Mouse (Mus musculus) liver, adult 2 months (tissue): ENCODE results near the gene Spef1. TPM values are rescaled to one million over a fixed set of nuclear protein-coding genes. Genes with fewer than 3 reads are reported as not detected.
A peak's percentile ranks its signal among the peaks of the same experiment; 100 is the strongest.

Experiments used
- DNase-seq: peaks from one replicate; pipeline ENCODE4 v3.0.0-alpha.2; 2011; ENCODE audit warnings: low read depth, low spot score; ENCODE audit errors: extremely low read depth
- H3K27ac ChIP-seq: fragments of 200-500 bp; replicated peaks from 2 replicates; pipeline ENCODE4 v1.5.1; 2012; ENCODE audit warnings: low read depth, mild to moderate bottlenecking, control low read depth, inconsistent platforms, low read length; ENCODE audit not compliant: insufficient read depth
- H3K27me3 ChIP-seq: fragments of 200-500 bp; 2 replicates; pipeline ENCODE4 v1.6.1; 2012; ENCODE audit warnings: mild to moderate bottlenecking, moderate library complexity, low read length, inconsistent platforms; ENCODE audit not compliant: control insufficient read depth, insufficient read depth
- H3K36me3 ChIP-seq: fragments of 200-500 bp; 2 replicates; pipeline ENCODE4 v1.6.1; 2012; ENCODE audit warnings: low read length, inconsistent platforms; ENCODE audit not compliant: control insufficient read depth, insufficient read depth
- H3K4me1 ChIP-seq: fragments of 200-500 bp; 2 replicates; pipeline ENCODE4 v1.6.1; 2011; ENCODE audit warnings: low read length; ENCODE audit not compliant: control insufficient read depth, insufficient read depth
- H3K4me3 ChIP-seq: fragments of 200-500 bp; 2 replicates; pipeline ENCODE4 v1.5.1; 2011; ENCODE audit warnings: low read depth, mild to moderate bottlenecking, control low read depth, low read length, moderate library complexity; ENCODE audit not compliant: insufficient read depth
- H3K79me2 ChIP-seq: fragments of 200-500 bp; 2 replicates; pipeline ENCODE4 v1.6.1; 2012; ENCODE audit warnings: inconsistent platforms, mild to moderate bottlenecking, low read length, moderate library complexity; ENCODE audit not compliant: control insufficient read depth, insufficient read depth
- H3K9ac ChIP-seq: fragments of 200-500 bp; 2 replicates; pipeline ENCODE4 v1.6.1; 2012; ENCODE audit warnings: low read depth, mild to moderate bottlenecking, control low read depth, inconsistent platforms, low read length
- CTCF ChIP-seq: fragments of 200-500 bp; IDR thresholded peaks from 2 replicates; pipeline ENCODE4 v1.5.1; 2011; ENCODE audit warnings: low read depth, low read length, control low read depth
- POLR2A ChIP-seq: fragments of 200-500 bp; IDR thresholded peaks from 2 replicates; pipeline ENCODE4 v1.6.1; 2011; ENCODE audit warnings: low read length, control low read depth; ENCODE audit not compliant: insufficient read depth; ENCODE audit errors: extremely low read depth
- WGBS: fragments of 180-500 bp; shearing (Covaris S2); methylation state at CpG from one replicate; pipeline ENCODE4 v1.1.7; 2018; 5-methylcytosine and 5-hydroxymethylcytosine counted together
- polyA plus RNA-seq: library from polyadenylated mRNA; depleted of rRNA; stranded (reverse); fragments of >200 nt; gene quantifications from 2 replicates; pipeline ENCODE4 v1.2.3, GENCODE M21; 2012
- total RNA-seq: library from RNA; depleted of rRNA; stranded (reverse); fragments of >200 nt; gene quantifications from 2 replicates; pipeline ENCODE4 v1.2.3, GENCODE M21; 2014

Gene Spef1
- total and polyA plus RNA-seq, 2 experiments = 0.37 to 0.76 TPM

GRCm38 (mm10) chr2:131174700-131175099 lies 12.4 kb downstream of the Spef1 start:
- TF ChIP-seq POLR2A (no peak), CTCF (no peak)

GRCm38 (mm10) chr2:131172322-131172721 lies 14.8 kb downstream of the Spef1 start:
- H3K4me3 ChIP-seq = no peak overlapping the region
- H3K27me3 ChIP-seq = no peaks in the 10 kb centered on the region
- WGBS = 67% methylated on average over 9 of the region's 9 CpGs

More at GRCm38 (mm10) chr2:131174700-131175099, 12.4 kb downstream of the Spef1 start:
- Histone ChIP-seq H3K4me3 (peak overlapping the region; percentile 69), H3K9ac (peak overlapping the region; percentile 63), H3K27me3 (no peaks in the 10 kb centered on the region), H3K79me2 (peaks cover 18% of the 10 kb centered on the region), H3K36me3 (no peaks in the 10 kb centered on the region), H3K27ac (no peak overlapping the region), H3K4me1 (peaks cover 24% of the 10 kb centered on the region)
- WGBS = 5% methylated on average over 11 of the region's 11 CpGs
- peak; percentile 82 for DNase-seq

GRCm38 (mm10) chr2:131171401-131172104 lies 15.5 kb downstream of the Spef1 start:
- H3K4me1 ChIP-seq = peaks cover 6% of the 10 kb centered on the region
- 21% methylated on average over 43 of the region's 43 CpGs for WGBS
- no peaks in the 10 kb centered on the region for H3K36me3 ChIP-seq
- no peak for DNase-seq
- no peaks in the 10 kb centered on the region for H3K27me3 ChIP-seq
- no peak overlapping the region for H3K9ac ChIP-seq
- peak overlapping the region; percentile 1; the same call in 1 of the 2 replicates for H3K4me3 ChIP-seq
- H3K79me2 ChIP-seq = no peaks in the 10 kb centered on the region
- TF ChIP-seq CTCF (no peak; the same call in 1 of the 2 replicates), POLR2A (no peak)
- H3K27ac ChIP-seq = no peak overlapping the region

More at GRCm38 (mm10) chr2:131172322-131172721, 14.8 kb downstream of the Spef1 start:
- Histone ChIP-seq H3K79me2 (no peaks in the 10 kb centered on the region), H3K9ac (no peak overlapping the region), H3K36me3 (no peaks in the 10 kb centered on the region), H3K4me1 (peaks cover 10% of the 10 kb centered on the region), H3K27ac (no peak overlapping the region)
- no peak for DNase-seq
- TF ChIP-seq POLR2A = no peak
- TF ChIP-seq CTCF = no peak

GRCm38 (mm10) chr2:131170936-131171335 lies 16.1 kb downstream of the Spef1 start:
- H3K79me2 ChIP-seq = no peaks in the 10 kb centered on the region
- no peak for TF ChIP-seq CTCF
- TF ChIP-seq POLR2A = no peak
- H3K4me3 ChIP-seq = no peak overlapping the region
- no peak for DNase-seq
- peaks cover 3% of the 10 kb centered on the region; the same call in 1 of the 2 replicates for H3K4me1 ChIP-seq
- 46% methylated on average over 9 of the region's 9 CpGs for WGBS
- H3K27me3 ChIP-seq = no peaks in the 10 kb centered on the region
- H3K9ac ChIP-seq = no peak overlapping the region
- no peaks in the 10 kb centered on the region for H3K36me3 ChIP-seq
- H3K27ac ChIP-seq = no peak overlapping the region

GRCm38 (mm10) chr2:131168914-131169313 lies 18.2 kb downstream of the Spef1 start:
- 77% methylated on average over 1 of the region's 1 CpGs for WGBS
- no peak overlapping the region for H3K27ac ChIP-seq
- H3K4me1 ChIP-seq = peaks cover 2% of the 10 kb centered on the region; the same call in 1 of the 2 replicates
- TF ChIP-seq POLR2A (no peak), CTCF (no peak)
- no peaks in the 10 kb centered on the region for H3K27me3 ChIP-seq
- no peak overlapping the region for H3K4me3 ChIP-seq
- DNase-seq = no peak
- H3K79me2 ChIP-seq = no peaks in the 10 kb centered on the region
- no peak overlapping the region for H3K9ac ChIP-seq
- no peaks in the 10 kb centered on the region for H3K36me3 ChIP-seq

- TF ChIP-seq POLR2A (no peak), CTCF (no peak)
- Histone ChIP-seq H3K9ac (no peak overlapping the region), H3K27ac (no peak overlapping the region), H3K36me3 (no peaks in the 10 kb centered on the region), H3K79me2 (no peaks in the 10 kb centered on the region), H3K4me1 (peaks cover 4% of the 10 kb centered on the region; the same call in 1 of the 2 replicates), H3K4me3 (no peak overlapping the region), H3K27me3 (no peaks in the 10 kb centered on the region)
- WGBS = 80% methylated on average over 6 of the region's 6 CpGs
- no peak for DNase-seq
These were observed 19.1 kb downstream of the Spef1 start for GRCm38 (mm10) chr2:131167984-131168383.
